Mouse (Mus musculus): Measurements from ENCODE around the gene Spint2. TPM values are rescaled to one million over a fixed set of nuclear protein-coding genes. Genes with fewer than 3 reads are reported as not detected.

Spint2 gene
- polyA plus RNA-seq, 1 experiment from 2014 or later, result 44.0 TPM

- peaks cover 96% of the 10 kb centered on the region for H3K4me1 ChIP-seq (replicated peaks)
- WGBS, result 26% methylated on average over 9 of the region's 9 CpGs
- H3K9ac ChIP-seq, result peak overlapping the region; percentile 58
These were observed 31.3 kb upstream of the Spint2 start for GRCm38 (mm10) chr7:29313051-29313450.

GRCm38 (mm10) chr7:29309749-29310148 is 28.0 kb upstream of the Spint2 start:
- H3K4me2 ChIP-seq, result peak overlapping the region; percentile 91
- peak overlapping the region; percentile 75 for H3K4me3 ChIP-seq
- H3K9me3 ChIP-seq, result no peaks in the 10 kb centered on the region
- peak overlapping the region; percentile 96 for H3K27ac ChIP-seq
- peak overlapping the region; percentile 88 for H3K9ac ChIP-seq
- H3K36me3 ChIP-seq, result peaks cover 34% of the 10 kb centered on the region
- H3K4me1 ChIP-seq (replicated peaks), result peaks cover 94% of the 10 kb centered on the region
- H3K27me3 ChIP-seq, result no peaks in the 10 kb centered on the region
- 10% methylated on average over 5 of the region's 5 CpGs for WGBS
- ATAC-seq (ENCODE audit: low FRiP score), result no peak

More at GRCm38 (mm10) chr7:29313051-29313450, 31.3 kb upstream of the Spint2 start:
- H3K9me3 ChIP-seq, result no peaks in the 10 kb centered on the region
- H3K27me3 ChIP-seq, result no peaks in the 10 kb centered on the region
- ATAC-seq (ENCODE audit: low FRiP score), result no peak
- peaks cover 49% of the 10 kb centered on the region for H3K36me3 ChIP-seq
- peak overlapping the region; percentile 79 for H3K27ac ChIP-seq
- peak overlapping the region; percentile 40 for H3K4me2 ChIP-seq
- H3K4me3 ChIP-seq, result 0 out of 2 replicates have a peak overlapping the region, but pooled peaks have one; percentile 7

GRCm38 (mm10) chr7:29309221-29309721 is 27.6 kb upstream of the Spint2 start:
- Histone ChIP-seq H3K4me2 (peak overlapping the region; percentile 91), H3K4me3 (peak overlapping the region; percentile 75), H3K9me3 (no peaks in the 10 kb centered on the region), H3K36me3 (peaks cover 31% of the 10 kb centered on the region), H3K9ac (peak overlapping the region; percentile 88), H3K27ac (peak overlapping the region; percentile 96), H3K4me1 (replicated peaks) (peaks cover 94% of the 10 kb centered on the region), H3K27me3 (no peaks in the 10 kb centered on the region)
- WGBS, result under 1% methylated on average over 29 of the region's 36 CpGs
- no peak for ATAC-seq (ENCODE audit: low FRiP score)

- Histone ChIP-seq H3K4me1 (replicated peaks) (peaks cover 85% of the 10 kb centered on the region), H3K4me3 (peak overlapping the region; percentile 75), H3K27ac (peak overlapping the region; percentile 96), H3K9me3 (no peaks in the 10 kb centered on the region), H3K9ac (peak overlapping the region; percentile 88), H3K4me2 (peak overlapping the region; percentile 91), H3K36me3 (peaks cover 17% of the 10 kb centered on the region), H3K27me3 (no peaks in the 10 kb centered on the region)
- peak; percentile 57 for ATAC-seq (ENCODE audit: low FRiP score)
- WGBS, result 1% methylated on average over 42 of the region's 42 CpGs
These were observed 25.8 kb upstream of the Spint2 start for GRCm38 (mm10) chr7:29307350-29308104.

GRCm38 (mm10) chr7:29306619-29307018 is 24.9 kb upstream of the Spint2 start:
- peak overlapping the region; percentile 75 for H3K4me3 ChIP-seq
- ATAC-seq (ENCODE audit: low FRiP score), result no peak
- H3K4me1 ChIP-seq (replicated peaks), result peaks cover 80% of the 10 kb centered on the region
- peak overlapping the region; percentile 96 for H3K27ac ChIP-seq
- no peaks in the 10 kb centered on the region for H3K27me3 ChIP-seq
- H3K9me3 ChIP-seq, result no peaks in the 10 kb centered on the region
- H3K36me3 ChIP-seq, result peaks cover 8% of the 10 kb centered on the region
- peak overlapping the region; percentile 91 for H3K4me2 ChIP-seq
- H3K9ac ChIP-seq, result peak overlapping the region; percentile 95; the same call in 1 of the 2 replicates
- 15% methylated on average over 7 of the region's 7 CpGs for WGBS

- no peaks in the 10 kb centered on the region for H3K9me3 ChIP-seq
- peak overlapping the region; percentile 96 for H3K27ac ChIP-seq
- peak overlapping the region; percentile 95 for H3K9ac ChIP-seq
- peaks cover 77% of the 10 kb centered on the region for H3K4me1 ChIP-seq (replicated peaks)
- no peak for ATAC-seq (ENCODE audit: low FRiP score)
- 16% methylated on average over 7 of the region's 7 CpGs for WGBS
- peaks cover 3% of the 10 kb centered on the region for H3K36me3 ChIP-seq
- peak overlapping the region; percentile 91 for H3K4me2 ChIP-seq
- H3K4me3 ChIP-seq, result peak overlapping the region; percentile 75
- no peaks in the 10 kb centered on the region for H3K27me3 ChIP-seq
These were observed 24.4 kb upstream of the Spint2 start for GRCm38 (mm10) chr7:29306108-29306507.

GRCm38 (mm10) chr7:29305263-29305988 is 23.7 kb upstream of the Spint2 start:
- peak overlapping the region; percentile 91 for H3K4me2 ChIP-seq
- H3K27ac ChIP-seq, result peak overlapping the region; percentile 96
- peaks cover 71% of the 10 kb centered on the region for H3K4me1 ChIP-seq (replicated peaks)
- H3K4me3 ChIP-seq, result peak overlapping the region; percentile 75
- WGBS, result 13% methylated on average over 9 of the region's 9 CpGs
- peak overlapping the region; percentile 95 for H3K9ac ChIP-seq
- H3K9me3 ChIP-seq, result no peaks in the 10 kb centered on the region
- no peak for ATAC-seq (ENCODE audit: low FRiP score)
- no peaks in the 10 kb centered on the region for H3K36me3 ChIP-seq
- no peaks in the 10 kb centered on the region for H3K27me3 ChIP-seq

- Histone ChIP-seq H3K9me3 (no peaks in the 10 kb centered on the region), H3K27me3 (no peaks in the 10 kb centered on the region), H3K27ac (peak overlapping the region; percentile 96), H3K9ac (peak overlapping the region; percentile 95), H3K4me3 (peak overlapping the region; percentile 75), H3K36me3 (no peaks in the 10 kb centered on the region), H3K4me2 (peak overlapping the region; percentile 91), H3K4me1 (replicated peaks) (peaks cover 63% of the 10 kb centered on the region)
- WGBS, result under 1% methylated on average over 38 of the region's 48 CpGs
- ATAC-seq (ENCODE audit: low FRiP score), result peak; percentile 3
These were observed 23.0 kb upstream of the Spint2 start for GRCm38 (mm10) chr7:29304463-29305262.

GRCm38 (mm10) chr7:29303738-29304462 is 22.2 kb upstream of the Spint2 start, which contains the start of gene Dpf1:
Gene Dpf1, plus strand, starts transcription at chr7:29303951.
- no peaks in the 10 kb centered on the region for H3K27me3 ChIP-seq
- peak within 1 kb of the TSS; percentile 96 for H3K27ac ChIP-seq
- H3K4me2 ChIP-seq, result peak within 1 kb of the TSS; percentile 91
- no peaks in the 10 kb centered on the region for H3K36me3 ChIP-seq
- peaks cover 55% of the 10 kb centered on the region for H3K4me1 ChIP-seq (replicated peaks)
- ATAC-seq (ENCODE audit: low FRiP score), result peak; percentile 82
- H3K9ac ChIP-seq, result peak within 1 kb of the TSS; percentile 95
- H3K4me3 ChIP-seq, result peak within 1 kb of the TSS; percentile 75
- WGBS, result 1% methylated on average over 63 of the region's 67 CpGs
- no peaks in the 10 kb centered on the region for H3K9me3 ChIP-seq

GRCm38 (mm10) chr7:29302641-29303040 is 20.9 kb upstream of the Spint2 start:
- no peak overlapping the region for H3K4me3 ChIP-seq
- H3K4me2 ChIP-seq, result no peak overlapping the region
- H3K27me3 ChIP-seq, result 0 out of 2 replicates have a peak, but pooled peaks cover 2% of the 10 kb centered on the region
- no peak overlapping the region for H3K9ac ChIP-seq
- 72% methylated on average over 7 of the region's 7 CpGs for WGBS
- peaks cover 45% of the 10 kb centered on the region for H3K4me1 ChIP-seq (replicated peaks)
- ATAC-seq (ENCODE audit: low FRiP score), result no peak
- H3K9me3 ChIP-seq, result no peaks in the 10 kb centered on the region
- H3K27ac ChIP-seq, result no peak overlapping the region
- no peaks in the 10 kb centered on the region for H3K36me3 ChIP-seq

GRCm38 (mm10) chr7:29301127-29301566 is 19.4 kb upstream of the Spint2 start:
- 0 out of 2 replicates have a peak, but pooled peaks cover 4% of the 10 kb centered on the region for H3K27me3 ChIP-seq
- H3K9ac ChIP-seq, result no peak overlapping the region
- 0 out of 2 replicates have a peak overlapping the region, but pooled peaks have one; percentile 12 for H3K4me3 ChIP-seq
- peak overlapping the region; percentile 65 for H3K27ac ChIP-seq
- H3K4me2 ChIP-seq, result peak overlapping the region; percentile 37; the same call in 1 of the 2 replicates
- H3K9me3 ChIP-seq, result no peaks in the 10 kb centered on the region
- under 1% methylated on average over 7 of the region's 7 CpGs for WGBS
- peaks cover 30% of the 10 kb centered on the region for H3K4me1 ChIP-seq (replicated peaks)
- ATAC-seq (ENCODE audit: low FRiP score), result no peak
- no peaks in the 10 kb centered on the region for H3K36me3 ChIP-seq
